Mouse (Mus musculus) heart, adult 2 months (tissue): ENCODE data around the gene Parp12.

ENCODE experiments used
- CTCF ChIP-seq: fragments of 200-600 bp; IDR thresholded peaks from 2 replicates; pipeline ENCODE4 v1.8.1; 2022; ENCODE audit warnings: antibody characterized with exemption, mild to moderate bottlenecking, moderate library complexity
- EP300 ChIP-seq: fragments of 200-500 bp; IDR thresholded peaks from 2 replicates; pipeline ENCODE4 v1.6.1; 2011; ENCODE audit warnings: low read depth, low read length, control low read depth; ENCODE audit not compliant: insufficient read depth
- POLR2A ChIP-seq: fragments of 200-500 bp; IDR thresholded peaks from 2 replicates; pipeline ENCODE4 v1.6.1; 2011; ENCODE audit warnings: mild to moderate bottlenecking, low read depth, low read length, control low read depth; ENCODE audit not compliant: insufficient read depth

- TF ChIP-seq CTCF (no peak), POLR2A (no peak), EP300 (no peak)
These were observed 67.3 kb downstream of the Parp12 start for GRCm38 (mm10) chr6:39050836-39051235.
